8 mouse cellular contexts compared by ENCODE assay signal in genomic region chr4:152476427-152477023, GRCm38 (mm10). TPM values are rescaled to one million over a fixed set of nuclear protein-coding genes. Genes with fewer than 3 reads are reported as not detected.
DNase-seq lines count a peak whose midpoint lies in the region; ATAC-seq and TF ChIP-seq lines count a peak whose summit lies in the region.

Gene Nphp4, plus strand, starts transcription at chr4:152476706.

- no peaks in the 10 kb centered on the region; the same call in 1 of the 2 replicates for H3K36me3 ChIP-seq in forebrain, embryonic 16.5 days (ENCODE audit: control insufficient read depth, insufficient read depth)
- H3K36me3 ChIP-seq in limb, embryonic 10.5 days: no peaks in the 10 kb centered on the region

- H3K4me3 ChIP-seq in forebrain, embryonic 16.5 days (replicated peaks; ENCODE audit: low read length): peak within 1 kb of the TSS; percentile 92
- peak within 1 kb of the TSS; percentile 75 for H3K4me3 ChIP-seq in limb, embryonic 10.5 days
- peak within 1 kb of the TSS; percentile 79 for H3K4me3 ChIP-seq in olfactory bulb, adult 2 months (ENCODE audit: insufficient read depth, low read depth, low read length)

- TF ChIP-seq POLR2A in olfactory bulb, adult 2 months (IDR thresholded peaks at IDR 0.05; ENCODE audit: insufficient read depth, low read depth, low read length): 0 out of 2 replicates have a peak, but pooled peaks have one; percentile 0

- no peaks in the 10 kb centered on the region for H3K27me3 ChIP-seq in forebrain, embryonic 16.5 days (replicated peaks; ENCODE audit: control insufficient read depth, insufficient read depth, low read length)
- H3K27me3 ChIP-seq in limb, embryonic 10.5 days (ENCODE audit: low read depth, poor library complexity, severe bottlenecking): peaks cover 35% of the 10 kb centered on the region

- no peak for ATAC-seq in cerebellum, adult (ENCODE audit: insufficient number of reproducible peaks, low FRiP score, low TSS enrichment)
- no peak; the same call in 1 of the 2 replicates for ATAC-seq in forebrain, embryonic 16.5 days

- peaks cover 3% of the 10 kb centered on the region; the same call in 1 of the 2 replicates for H3K9me3 ChIP-seq in forebrain, embryonic 16.5 days (ENCODE audit: control insufficient read depth, low read length)
- H3K9me3 ChIP-seq in limb, embryonic 10.5 days (replicated peaks): peaks cover 2% of the 10 kb centered on the region; the same call in 1 of the 2 replicates

- H3K27ac ChIP-seq in forebrain, embryonic 16.5 days (ENCODE audit: low read length): peak within 1 kb of the TSS; percentile 85
- peak within 1 kb of the TSS; percentile 98 for H3K27ac ChIP-seq in limb, embryonic 10.5 days
- H3K27ac ChIP-seq in olfactory bulb, adult 2 months (ENCODE audit: insufficient read depth, low read depth, low read length): peak within 1 kb of the TSS; percentile 97

- peak within 1 kb of the TSS; percentile 93 for H3K9ac ChIP-seq in forebrain, embryonic 16.5 days (replicated peaks; ENCODE audit: low read depth, low read length)

- WGBS in forebrain, embryonic 16.5 days: under 1% methylated on average over 18 of the region's 18 CpGs
- WGBS in limb, embryonic 10.5 days: 4% methylated on average over 18 of the region's 18 CpGs
- WGBS in olfactory bulb, adult 2 months: under 1% methylated on average over 18 of the region's 18 CpGs

- peak; percentile 61 for DNase-seq in cerebellum, adult 11 months
- peak; percentile 23 for DNase-seq in retina, postnatal 1 day
- DNase-seq in retina, embryonic 14.5 days (ENCODE audit: low spot score): no peak
- DNase-seq in limb, embryonic 10.5 days (ENCODE audit: low spot score): no peak
- DNase-seq in urinary bladder, postnatal 4 days (ENCODE audit: low spot score in 2 of 2): no peak

- TF ChIP-seq CTCF in olfactory bulb, adult 2 months (IDR thresholded peaks at IDR 0.05; ENCODE audit: insufficient read depth, low read depth, low read length): no peak

- H3K4me2 ChIP-seq in forebrain, embryonic 16.5 days (ENCODE audit: low read length): peak within 1 kb of the TSS; percentile 86

- H3K4me1 ChIP-seq in forebrain, embryonic 16.5 days (replicated peaks; ENCODE audit: control insufficient read depth, insufficient read depth, low read length): peaks cover 13% of the 10 kb centered on the region
- peaks cover 22% of the 10 kb centered on the region for H3K4me1 ChIP-seq in limb, embryonic 10.5 days
- peaks cover 40% of the 10 kb centered on the region for H3K4me1 ChIP-seq in olfactory bulb, adult 2 months (ENCODE audit: control insufficient read depth, insufficient read depth, low read length)

RNA-seq across cellular contexts. Expression of gene Nphp4, which starts in this region (rescaled TPM):
- polyA plus RNA-seq in forebrain, embryonic 16.5 days (2015; fragmentation: Nextera tagmentation; extraction: Ambion mirVana): 5.5 and 5.7 TPM in 2 replicates
- 2.8 and 3.8 TPM in 2 replicates for polyA plus RNA-seq in limb, embryonic 10.5 days (2016; fragmentation: Nextera tagmentation; extraction: Ambion mirVana)
- polyA plus RNA-seq in olfactory bulb, adult 2 months (2012; ENCODE audit: insufficient read depth, insufficient read length, low replicate concordance, missing spikeins): not detected in 2 replicates

Comparison
In these comparisons a context has a peak if more than half of its experiments do, and no peak if none do; other contexts are left out.
1. DNase-seq: peak in cerebellum, adult 11 months (single experiment) and retina, postnatal 1 day (single experiment); none in retina, embryonic 14.5 days (single experiment), limb, embryonic 10.5 days (single experiment) and urinary bladder, postnatal 4 days (0 of 2).
2. Peak in every context shown above with its lines, with median percentiles within 50 percentile points of each other: H3K27ac ChIP-seq and H3K4me3 ChIP-seq.